Mouse (Mus musculus) T-helper 2 cell (primary cell): ENCODE measurements around the gene Cdh1.
"Not testable (repeated sequence)": the region's sequence is repeated elsewhere in the genome, so short reads cannot be mapped to it uniquely, and the experiment has no call there.

Experiments
- in situ Hi-C: fragments of 300-600 bp; cut with MboI, MseI; formaldehyde crosslinking; loops from one replicate; pipeline ENCODE4 v1.15.1; 2025; ENCODE audit warnings: high pct_unique_total_duplicates

The Cdh1 gene

DNA sequence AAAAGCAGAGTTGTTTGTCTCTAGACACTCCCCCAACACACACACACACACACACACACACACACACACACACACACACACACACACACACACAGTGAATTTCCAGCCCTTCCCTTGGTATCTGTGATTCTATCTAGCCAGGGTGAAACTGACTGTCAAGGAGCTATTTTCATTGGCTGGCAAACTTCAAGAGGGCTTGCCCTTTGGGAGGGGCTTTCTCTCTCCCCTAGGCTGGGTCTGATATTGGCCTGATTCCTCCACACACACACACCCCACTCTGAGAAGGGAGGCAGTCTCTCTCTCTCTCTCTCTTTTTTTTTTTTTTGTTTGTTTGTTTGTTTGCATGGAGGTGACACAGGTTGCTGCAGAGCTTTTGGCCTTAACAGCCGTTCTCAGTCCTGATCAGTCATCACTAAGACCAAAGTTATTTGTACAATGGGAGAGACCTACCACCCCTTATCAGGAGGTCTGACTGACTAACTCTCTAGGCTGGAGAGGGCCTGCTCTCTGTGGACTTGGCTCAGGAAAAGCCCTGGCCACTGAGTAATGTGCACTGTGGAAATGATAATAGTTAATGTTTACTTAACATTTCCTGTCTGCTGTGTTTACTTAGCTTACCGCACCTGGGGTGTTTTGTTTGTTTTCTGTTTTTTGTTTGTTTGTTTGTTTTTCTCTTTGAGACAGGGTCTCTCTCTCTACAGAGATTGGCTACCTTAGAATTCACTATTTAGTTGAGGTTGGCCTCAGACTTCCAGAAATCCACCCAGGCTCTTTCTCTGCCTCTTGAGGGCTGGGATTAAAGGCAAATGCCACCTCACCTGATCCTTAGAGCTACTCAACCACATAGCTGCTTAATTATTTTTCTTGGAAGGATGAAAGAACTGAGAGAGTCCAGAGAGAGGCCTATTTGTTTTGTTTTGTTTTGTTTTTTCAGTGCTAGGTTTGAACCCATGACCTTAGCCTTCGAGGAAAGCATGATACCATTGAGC lies 14.4 kb upstream of the Cdh1 start:
- in situ Hi-C loops, result no loop called here

- in situ Hi-C loops, result loop anchor here (10.0 kb wide), 1 partner anchor 602 kb away; no protein-coding TSS in a partner anchor
Observed at GRCm38 (mm10) chr8:106592458-106592857, 10.7 kb upstream of the Cdh1 start.

- in situ Hi-C loops, result loop anchor here (10.0 kb wide), 1 partner anchor 599 kb away; no protein-coding TSS in a partner anchor
Observed at GRCm38 (mm10) chr8:106595623-106596022, 7.5 kb upstream of the Cdh1 start.

DNA sequence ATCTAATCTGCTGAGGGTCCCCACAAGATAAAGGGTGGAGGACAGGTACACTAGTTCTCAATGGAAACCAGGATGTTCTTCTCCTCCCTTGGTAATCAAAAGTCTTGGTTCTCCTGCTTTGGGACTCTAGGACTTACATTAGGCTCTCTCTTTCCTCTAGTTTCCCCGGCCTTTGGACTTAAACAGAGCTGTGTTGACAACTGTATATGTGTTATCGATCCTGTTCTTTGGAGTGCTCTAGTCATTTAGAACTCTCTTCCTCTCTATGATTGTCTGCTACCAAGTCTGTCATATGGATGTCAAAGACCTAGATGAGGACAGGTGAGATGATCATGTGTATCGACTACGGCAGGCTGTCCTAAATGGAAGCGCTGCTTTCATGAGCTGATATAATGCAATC lies 6.1 kb upstream of the Cdh1 start:
- in situ Hi-C loops, result loop anchor here (10.0 kb wide), 1 partner anchor 598 kb away; no protein-coding TSS in a partner anchor

- in situ Hi-C loops, result loop anchor here (10.0 kb wide), 1 partner anchor 595 kb away; no protein-coding TSS in a partner anchor
Observed at GRCm38 (mm10) chr8:106599265-106599979, 3.7 kb upstream of the Cdh1 start.

GRCm38 (mm10) chr8:106603933-106604332 lies 782 bp downstream of the Cdh1 start:
- in situ Hi-C loops, result no loop called here

DNA sequence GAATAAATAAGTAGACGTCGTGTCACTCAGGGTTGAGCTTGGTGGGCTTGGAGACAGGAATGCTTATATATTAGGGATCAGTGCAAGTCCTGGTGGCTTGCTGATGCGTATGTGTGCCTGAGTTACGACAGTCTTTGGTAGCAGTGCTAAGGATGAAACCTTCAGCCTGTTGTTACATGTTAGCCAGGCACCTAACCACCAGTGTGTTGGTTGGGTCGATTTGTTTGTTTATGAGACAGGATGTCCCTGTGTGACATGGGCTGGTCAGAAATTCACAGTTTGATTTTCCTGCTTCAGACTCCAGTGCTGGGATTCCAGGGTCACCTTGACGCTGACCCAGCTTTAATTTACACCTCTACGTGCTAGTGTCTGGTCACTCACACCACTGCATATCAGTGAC lies 2.5 kb downstream of the Cdh1 start:
- in situ Hi-C loops, result no loop called here

- in situ Hi-C loops, result no loop called here
Observed at GRCm38 (mm10) chr8:106606121-106606520, 3.0 kb downstream of the Cdh1 start.

- in situ Hi-C loops, result no loop called here
Observed at GRCm38 (mm10) chr8:106606601-106607145, 3.5 kb downstream of the Cdh1 start.

DNA sequence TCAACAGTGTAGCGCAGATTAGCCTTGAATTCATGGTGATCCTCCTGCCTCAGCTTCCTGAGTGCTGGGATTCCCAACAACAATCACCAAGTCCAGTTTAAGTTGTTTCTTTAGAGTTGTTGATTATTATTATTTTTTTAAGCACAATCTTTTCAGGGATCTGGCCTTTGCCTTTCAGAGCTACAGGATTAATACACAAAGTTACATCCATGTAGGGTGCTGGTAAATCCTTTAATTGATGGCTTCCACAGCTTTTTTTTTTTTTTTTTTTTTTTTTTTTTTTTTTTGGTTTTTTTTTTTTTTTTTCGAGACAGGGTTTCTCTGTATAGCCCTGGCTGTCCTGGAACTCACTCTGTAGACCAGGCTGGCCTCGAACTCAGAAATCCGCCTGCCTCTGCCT lies 4.6 kb downstream of the Cdh1 start:
- in situ Hi-C loops, result not testable (repeated sequence)

DNA sequence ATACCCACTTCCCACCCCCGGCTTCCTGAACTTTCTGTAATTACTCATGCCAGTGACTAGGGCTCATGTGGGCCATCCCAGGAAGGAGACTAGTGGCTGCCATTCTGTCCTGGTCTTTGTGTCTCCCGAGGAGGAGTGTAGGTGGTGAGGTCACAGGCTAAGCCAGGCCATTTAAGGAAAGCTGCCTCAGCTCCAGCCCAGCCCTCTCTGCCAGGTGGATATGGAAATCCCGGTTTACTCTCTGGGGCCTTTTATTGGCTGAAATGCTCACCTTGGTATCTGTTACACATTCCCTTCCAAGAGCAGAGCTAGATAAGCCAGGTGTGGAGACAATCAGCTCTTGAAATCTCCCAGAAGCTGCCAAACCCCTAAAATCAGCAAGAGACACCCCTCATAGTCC lies 5.3 kb downstream of the Cdh1 start:
- in situ Hi-C loops, result no loop called here

DNA sequence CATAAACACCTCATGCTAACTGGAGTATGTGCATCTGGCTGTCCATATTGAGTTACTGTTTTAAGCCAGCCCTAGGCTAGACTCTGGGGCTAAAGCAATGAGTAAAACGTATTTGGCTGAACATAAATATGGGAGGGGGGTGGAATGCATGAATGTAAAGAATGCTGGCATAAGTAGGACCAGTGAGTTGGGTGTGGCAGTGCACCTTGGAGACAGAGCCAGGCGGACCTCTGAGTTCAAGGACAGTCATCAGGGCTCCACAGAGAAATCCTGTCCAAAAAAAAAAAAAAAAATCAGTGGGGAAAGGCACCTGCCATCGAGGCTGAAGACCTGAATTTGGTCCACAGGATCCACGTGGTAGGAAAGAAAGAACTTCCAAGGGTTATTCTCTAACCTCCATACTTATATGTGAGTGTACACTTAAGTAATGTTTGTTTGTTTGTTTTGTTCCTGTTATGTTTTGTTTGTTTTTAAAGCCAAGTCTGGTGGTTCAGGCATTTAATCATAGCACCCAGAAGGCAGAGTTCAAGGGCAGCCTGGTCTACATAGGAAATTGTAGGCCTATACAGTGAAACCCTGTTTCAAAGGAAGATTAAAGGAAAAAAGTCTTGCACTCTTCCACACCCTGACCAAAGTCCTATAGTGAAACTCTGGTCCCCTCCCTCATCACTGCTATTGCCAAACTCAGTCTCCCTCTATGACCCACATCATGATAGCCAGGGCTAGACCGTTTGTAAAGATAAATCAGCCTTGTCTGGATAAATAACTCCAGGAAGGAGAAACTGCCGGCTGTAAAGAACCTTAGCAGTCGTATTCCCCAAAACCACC lies 6.1 kb downstream of the Cdh1 start:
- in situ Hi-C loops, result no loop called here

DNA sequence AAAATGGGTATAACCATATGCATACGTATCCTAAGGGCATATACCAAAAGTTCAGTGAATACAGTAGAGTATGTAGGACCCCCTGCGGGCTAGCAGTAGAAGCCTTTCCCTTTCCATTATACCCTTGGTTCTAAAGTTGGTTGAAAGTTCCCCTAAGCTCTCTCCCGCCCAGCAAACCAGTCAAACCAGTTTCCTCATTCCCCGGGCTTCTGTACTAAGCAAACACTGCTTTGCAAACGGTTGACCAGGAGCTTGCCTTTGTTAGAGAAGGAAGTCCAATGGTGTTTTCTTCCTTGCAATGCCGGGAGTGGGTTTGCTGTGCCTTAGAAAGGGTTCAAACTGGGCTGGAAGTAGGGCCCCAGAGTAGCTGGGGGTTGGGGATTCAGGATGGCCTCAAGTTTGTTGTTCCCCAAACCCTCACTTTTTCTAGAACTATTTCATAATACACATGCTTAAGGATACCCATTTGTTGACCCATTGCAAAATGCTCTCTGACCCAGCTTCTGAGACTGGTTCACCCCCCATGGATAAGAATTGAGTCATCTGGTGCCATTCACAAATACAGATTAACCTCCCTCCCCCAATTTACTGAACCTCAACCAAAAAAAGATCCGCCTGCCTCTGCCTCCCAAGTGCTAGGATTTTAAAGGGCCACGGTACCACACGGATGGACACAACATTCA lies 7.9 kb downstream of the Cdh1 start:
- in situ Hi-C loops, result no loop called here

DNA sequence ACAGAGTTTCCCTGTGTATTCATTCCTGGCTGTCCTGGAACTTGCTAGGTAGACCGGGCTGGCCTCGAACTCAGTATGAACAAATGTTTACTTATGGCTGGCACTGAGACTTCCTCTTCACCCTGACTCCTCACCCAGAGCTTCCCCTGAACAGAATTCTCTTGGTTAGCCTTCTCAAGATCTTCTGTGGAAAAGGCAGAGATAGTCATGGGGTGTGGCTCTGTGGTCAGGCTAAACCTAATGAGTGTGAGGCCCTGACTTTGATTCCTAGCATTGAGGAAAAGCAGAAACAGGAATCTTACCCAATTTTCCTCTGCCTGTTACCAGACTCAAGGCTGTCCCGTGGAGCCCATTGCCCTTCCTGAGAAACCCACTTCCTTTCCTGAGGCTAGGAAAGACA lies 8.9 kb downstream of the Cdh1 start:
- in situ Hi-C loops, result no loop called here

GRCm38 (mm10) chr8:106614704-106615103 lies 11.6 kb downstream of the Cdh1 start:
- in situ Hi-C loops, result no loop called here

DNA sequence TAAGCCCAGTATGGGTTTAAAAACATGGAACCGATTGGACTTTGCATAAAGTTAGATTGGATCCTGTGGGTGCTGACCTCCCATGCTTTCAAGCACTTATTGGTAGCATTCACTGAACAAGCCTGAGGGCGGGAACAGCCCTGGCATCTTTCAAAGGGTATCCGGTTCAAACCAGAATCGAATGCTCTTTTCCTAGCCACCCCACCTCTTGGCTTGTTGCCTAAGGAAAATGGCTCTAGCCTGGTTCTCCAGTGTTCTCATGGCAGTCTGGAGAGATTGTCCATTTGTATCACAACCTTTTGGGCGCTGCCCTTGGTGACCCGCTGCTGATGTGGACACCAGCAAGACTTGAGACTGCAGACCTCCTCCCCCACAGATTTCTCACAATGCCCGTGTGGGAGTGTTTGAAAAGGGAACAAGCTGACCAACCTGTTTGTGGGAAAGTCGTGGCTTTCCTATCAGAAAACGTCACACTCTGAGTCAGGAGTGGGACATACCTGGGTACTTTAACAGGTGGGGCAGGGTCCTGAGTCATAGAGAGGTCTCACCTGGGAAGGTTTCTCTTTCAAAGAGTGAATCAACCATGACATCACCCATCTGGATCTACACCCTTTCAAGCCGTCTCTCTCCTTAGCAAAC lies 12.6 kb downstream of the Cdh1 start:
- in situ Hi-C loops, result no loop called here

GRCm38 (mm10) chr8:106616679-106617078 lies 13.5 kb downstream of the Cdh1 start:
- in situ Hi-C loops, result no loop called here

DNA sequence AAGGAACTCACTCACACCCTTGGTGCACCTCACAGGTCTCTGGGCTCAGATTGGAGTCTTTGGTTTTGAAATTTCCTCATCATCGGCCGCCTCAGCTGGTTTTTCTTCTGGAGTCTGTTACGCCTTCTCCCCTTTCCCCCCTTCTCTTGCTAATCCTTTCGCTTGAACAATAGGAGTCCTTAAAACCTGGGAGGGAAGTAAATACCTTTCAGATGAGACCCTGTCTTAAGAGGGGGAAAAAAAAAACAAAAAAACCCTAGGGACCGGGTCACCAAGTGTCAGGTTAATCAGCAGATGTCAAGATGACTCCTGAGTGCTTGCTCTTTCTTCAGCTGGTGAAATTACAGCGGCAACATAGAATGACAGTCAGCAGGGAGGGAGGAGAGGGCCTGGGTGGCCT lies 14.0 kb downstream of the Cdh1 start:
- in situ Hi-C loops, result no loop called here

DNA sequence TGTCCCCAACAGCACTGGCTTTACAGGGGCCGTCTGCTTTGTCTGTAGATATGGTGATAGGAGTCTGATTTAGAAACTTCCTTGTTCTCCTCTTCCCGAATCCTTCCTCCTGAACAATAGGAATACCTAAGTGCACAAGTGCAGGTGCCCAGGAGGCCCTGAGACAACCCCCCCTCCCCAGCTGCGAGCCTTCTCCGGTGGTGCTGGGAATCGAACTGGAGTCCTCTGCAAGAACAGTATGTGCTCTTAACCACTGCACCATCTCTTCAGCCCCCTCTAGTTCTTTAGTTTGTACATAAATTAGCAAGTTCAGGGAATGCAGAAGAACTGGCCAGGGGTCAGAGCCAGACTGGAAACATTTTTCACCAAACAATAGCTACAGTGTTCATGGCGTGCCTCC lies 14.7 kb downstream of the Cdh1 start:
- in situ Hi-C loops, result no loop called here

DNA sequence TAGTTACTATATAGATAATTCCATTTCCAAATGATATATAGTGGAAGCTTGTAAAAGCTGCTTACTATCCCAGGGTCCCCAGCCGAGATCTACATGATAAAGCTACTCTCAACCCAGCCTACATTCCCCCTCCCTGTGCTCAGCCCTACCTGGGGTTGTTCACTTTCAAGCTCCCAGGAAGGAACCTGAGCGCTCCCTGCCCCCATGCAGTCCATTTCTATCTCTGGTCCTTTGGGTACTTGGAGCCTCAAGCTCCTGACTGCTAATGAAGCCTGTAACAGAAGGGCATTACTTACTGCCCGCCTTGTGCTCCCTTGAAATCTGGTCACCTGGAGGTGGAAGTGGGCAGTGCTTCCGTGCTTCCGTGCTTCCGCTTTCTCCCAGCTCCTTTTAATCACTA lies 15.2 kb downstream of the Cdh1 start:
- in situ Hi-C loops, result no loop called here
